Mouse (Mus musculus): ENCODE results near the gene Frmpd1. TPM values are rescaled to one million over a fixed set of nuclear protein-coding genes. Genes with fewer than 3 reads are reported as not detected.
A peak's percentile ranks its signal among the peaks of the same experiment; 100 is the strongest.

The Frmpd1 gene
- total and polyA plus RNA-seq, 3 experiments, result 0.23 to 0.47 TPM; not detected in 1

DNA sequence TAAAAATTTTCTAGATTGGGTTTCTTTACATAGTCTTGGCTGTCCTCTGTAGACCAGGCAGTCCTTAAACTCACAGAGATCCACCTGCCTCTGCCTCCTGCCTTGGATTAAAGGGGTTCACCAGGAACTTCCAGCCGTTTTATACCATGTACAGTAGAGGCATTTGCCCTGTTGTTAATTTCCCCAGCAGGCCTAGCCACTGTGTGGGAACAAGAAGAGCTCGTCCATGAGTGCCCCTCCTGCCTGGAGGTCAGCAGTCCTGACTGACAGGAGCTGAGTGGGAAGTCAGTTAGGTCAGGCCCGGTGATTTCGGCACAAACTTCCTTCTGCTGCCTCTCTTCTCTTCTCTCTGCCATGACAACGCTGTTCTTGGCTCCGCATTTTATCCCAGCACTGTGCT lies 123.9 kb downstream of the Frmpd1 start:
- no peaks in the 10 kb centered on the region; a peak in 1 of 4 replicates for H3K36me3 ChIP-seq (ENCODE audit: control insufficient read depth in 1 of 2, insufficient read depth in 2 of 2, low read length in 2 of 2)
- no peaks in the 10 kb centered on the region for H3K79me2 ChIP-seq (ENCODE audit: control insufficient read depth, insufficient read depth, low read length, poor library complexity)
- no peaks in the 10 kb centered on the region for H3K4me1 ChIP-seq (ENCODE audit: control insufficient read depth in 1 of 2, insufficient read depth in 2 of 2, low read length in 2 of 2)
- H3K4me3 ChIP-seq (ENCODE audit: control insufficient read depth in 1 of 2, insufficient read depth in 1 of 2, low read depth in 2 of 2, low read length in 2 of 2), result no peak overlapping the region
- TF ChIP-seq CHD2 (IDR thresholded peaks at IDR 0.05; ENCODE audit: low read length) (no peak), CHD1 (IDR thresholded peaks at IDR 0.05; ENCODE audit: low read depth, low read length) (no peak), NELFE (IDR thresholded peaks at IDR 0.05; ENCODE audit: low read depth, low read length) (no peak)
- H3K27me3 ChIP-seq (ENCODE audit: control insufficient read depth in 1 of 2, insufficient read depth in 2 of 2, low read length in 2 of 2), result no peaks in the 10 kb centered on the region
- H3K9ac ChIP-seq (ENCODE audit: control insufficient read depth, low read depth, low read length, poor library complexity, severe bottlenecking), result no peak overlapping the region
- DNase-seq (ENCODE audit: low read depth, low spot score), result no peak
- H3K9me3 ChIP-seq (replicated peaks; ENCODE audit: insufficient read depth, low read length), result no peaks in the 10 kb centered on the region
- H3K27ac ChIP-seq (ENCODE audit: control insufficient read depth, low read depth, low read length), result no peak overlapping the region

DNA sequence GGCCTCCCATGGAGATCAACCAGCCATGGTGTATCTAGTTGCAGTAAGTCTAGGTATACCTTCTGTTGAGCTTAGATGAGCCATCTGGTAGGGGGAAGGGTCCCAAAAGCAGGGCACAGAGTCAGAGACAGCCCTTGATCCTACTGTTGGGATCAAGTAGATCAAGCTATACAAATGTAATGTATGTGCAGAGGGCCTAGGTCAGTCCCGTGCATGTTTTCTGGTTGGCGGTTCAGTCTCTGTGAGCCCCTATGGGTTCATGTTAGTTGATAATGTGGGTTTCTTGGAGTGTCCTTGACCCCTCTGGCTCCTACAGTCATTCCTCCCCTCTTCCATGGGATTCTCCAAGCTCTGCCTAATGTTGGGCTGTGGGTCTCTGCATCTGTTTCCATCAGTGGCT lies 126.4 kb downstream of the Frmpd1 start:
- no peak overlapping the region for H3K9ac ChIP-seq (ENCODE audit: control insufficient read depth, low read depth, low read length, poor library complexity, severe bottlenecking)
- TF ChIP-seq USF2 (IDR thresholded peaks at IDR 0.05; ENCODE audit: borderline replicate concordance in 1 of 2, insufficient read depth in 1 of 2, low read depth in 1 of 2, low read length in 2 of 2), result no peak
- no peak for TF ChIP-seq TCF12 (IDR thresholded peaks at IDR 0.05; ENCODE audit: low read depth, low read length)
- no peak for TF ChIP-seq MXI1 (IDR thresholded peaks at IDR 0.05; ENCODE audit: low read depth, low read length)
- TF ChIP-seq ZMIZ1 (IDR thresholded peaks at IDR 0.05; ENCODE audit: low read depth, low read length), result no peak
- no peak for TF ChIP-seq MYC (IDR thresholded peaks at IDR 0.05; ENCODE audit: low read depth, low read length)
- no peak for TF ChIP-seq GATA1 (IDR thresholded peaks at IDR 0.05; ENCODE audit: low read depth, low read length)
- no peak for TF ChIP-seq CHD2 (IDR thresholded peaks at IDR 0.05; ENCODE audit: low read length)
- no peak for TF ChIP-seq MAZ (IDR thresholded peaks at IDR 0.05; ENCODE audit: low read depth, low read length)
- no peaks in the 10 kb centered on the region for H3K9me3 ChIP-seq (replicated peaks; ENCODE audit: insufficient read depth, low read length)
- H3K27ac ChIP-seq (ENCODE audit: control insufficient read depth, low read depth, low read length), result no peak overlapping the region
- no peak for DNase-seq (ENCODE audit: low read depth, low spot score)
- no peak overlapping the region for H3K4me3 ChIP-seq (ENCODE audit: control insufficient read depth in 1 of 2, insufficient read depth in 1 of 2, low read depth in 2 of 2, low read length in 2 of 2)
- H3K36me3 ChIP-seq (ENCODE audit: control insufficient read depth in 1 of 2, insufficient read depth in 2 of 2, low read length in 2 of 2), result peaks cover 0 to under 1% of the 10 kb centered on the region in 2 experiments; a peak in 1 of 4 replicates
- H3K27me3 ChIP-seq (ENCODE audit: control insufficient read depth in 1 of 2, insufficient read depth in 2 of 2, low read length in 2 of 2), result no peaks in the 10 kb centered on the region
- no peaks in the 10 kb centered on the region for H3K4me1 ChIP-seq (ENCODE audit: control insufficient read depth in 1 of 2, insufficient read depth in 2 of 2, low read length in 2 of 2)
- no peaks in the 10 kb centered on the region for H3K79me2 ChIP-seq (ENCODE audit: control insufficient read depth, insufficient read depth, low read length, poor library complexity)

GRCm38 (mm10) chr4:45320159-45320816 lies 135.6 kb downstream of the Frmpd1 start:
- H3K9me3 ChIP-seq (replicated peaks; ENCODE audit: insufficient read depth, low read length), result no peaks in the 10 kb centered on the region
- peak overlapping the region; percentile 86 for H3K9ac ChIP-seq (ENCODE audit: control insufficient read depth, low read depth, low read length, poor library complexity, severe bottlenecking)
- H3K79me2 ChIP-seq (ENCODE audit: control insufficient read depth, insufficient read depth, low read length, poor library complexity), result peaks cover 18% of the 10 kb centered on the region
- peak overlapping the region; percentile 81 to 87 for H3K4me3 ChIP-seq (ENCODE audit: control insufficient read depth in 1 of 2, insufficient read depth in 1 of 2, low read depth in 2 of 2, low read length in 2 of 2)
- peak overlapping the region; percentile 34 for H3K27ac ChIP-seq (ENCODE audit: control insufficient read depth, low read depth, low read length)
- DNase-seq (ENCODE audit: low read depth, low spot score), result peak; percentile 91
- H3K36me3 ChIP-seq (ENCODE audit: control insufficient read depth in 1 of 2, insufficient read depth in 2 of 2, low read length in 2 of 2), result peaks cover 5 to 6% of the 10 kb centered on the region in 2 experiments
- H3K27me3 ChIP-seq (ENCODE audit: control insufficient read depth in 1 of 2, insufficient read depth in 2 of 2, low read length in 2 of 2), result peaks cover 0 to 3% of the 10 kb centered on the region in 2 experiments; a peak in 1 of 4 replicates
- H3K4me1 ChIP-seq (ENCODE audit: control insufficient read depth in 1 of 2, insufficient read depth in 2 of 2, low read length in 2 of 2), result peaks cover 2 to 15% of the 10 kb centered on the region in 2 experiments; a peak in 3 of 4 replicates
- peak; percentile 85 for TF ChIP-seq HCFC1 (IDR thresholded peaks at IDR 0.05; ENCODE audit: low read depth, low read length)
- no peak for TF ChIP-seq RAD21 (IDR thresholded peaks at IDR 0.05; ENCODE audit: low read depth, low read length)
- TF ChIP-seq CHD1 (IDR thresholded peaks at IDR 0.05; ENCODE audit: low read depth, low read length), result no peak
- peak; percentile 77 for TF ChIP-seq MXI1 (IDR thresholded peaks at IDR 0.05; ENCODE audit: low read depth, low read length)
- peak; percentile 91 for TF ChIP-seq NELFE (IDR thresholded peaks at IDR 0.05; ENCODE audit: low read depth, low read length)
- peak; percentile 82 for TF ChIP-seq TBP (IDR thresholded peaks at IDR 0.05; ENCODE audit: low read depth, low read length)
- peak; percentile 30; the same call in 1 of the 2 replicates for TF ChIP-seq USF1 (IDR thresholded peaks at IDR 0.05; ENCODE audit: low read depth, low read length)
- TF ChIP-seq E2F4 (IDR thresholded peaks at IDR 0.05; ENCODE audit: borderline replicate concordance, low read depth, low read length), result peak; percentile 17; the same call in 1 of the 2 replicates
- TF ChIP-seq POLR2A (IDR thresholded peaks at IDR 0.05; ENCODE audit: control insufficient read depth in 1 of 2, insufficient read depth in 1 of 2, low read depth in 1 of 2, low read length in 2 of 2, poor library complexity in 1 of 2), result peak; percentile 89 to 92
- no peak for TF ChIP-seq GABPA (IDR thresholded peaks at IDR 0.05; ENCODE audit: low read depth, low read length)
- 0 out of 2 replicates have a peak, but pooled peaks have one; percentile 14 for TF ChIP-seq MYC (IDR thresholded peaks at IDR 0.05; ENCODE audit: low read depth, low read length)
- TF ChIP-seq RCOR1 (IDR thresholded peaks at IDR 0.05; ENCODE audit: low read depth, low read length), result no peak
- TF ChIP-seq ETS1 (IDR thresholded peaks at IDR 0.05; ENCODE audit: low read depth, low read length), result no peak; the same call in 1 of the 2 replicates
- TF ChIP-seq POLR2AphosphoS2 (IDR thresholded peaks at IDR 0.05; ENCODE audit: low read length), result peak; percentile 85
- TF ChIP-seq SIN3A (IDR thresholded peaks at IDR 0.05; ENCODE audit: low read length), result peak; percentile 80
- no peak; the same call in 1 of the 2 replicates for TF ChIP-seq MAX (IDR thresholded peaks at IDR 0.05; ENCODE audit: low read length)
- peak; percentile 66; the same call in 1 of the 2 replicates for TF ChIP-seq ZMIZ1 (IDR thresholded peaks at IDR 0.05; ENCODE audit: low read depth, low read length)
- TF ChIP-seq KAT2A (conservative IDR thresholded peaks at IDR 0.05; ENCODE audit: low read depth, low read length), result no peak
- no peak for TF ChIP-seq ZNF384 (IDR thresholded peaks at IDR 0.05; ENCODE audit: low read depth, low read length)
- TF ChIP-seq TCF12 (IDR thresholded peaks at IDR 0.05; ENCODE audit: low read depth, low read length), result peak; percentile 42

All from MEL (cell line).